Mouse (Mus musculus): ENCODE data around the gene Cfap45. TPM values are rescaled to one million over a fixed set of nuclear protein-coding genes. Genes with fewer than 3 reads are reported as not detected.

The Cfap45 gene
- polyA plus RNA-seq, 1 experiment, result 0.02 TPM

DNA sequence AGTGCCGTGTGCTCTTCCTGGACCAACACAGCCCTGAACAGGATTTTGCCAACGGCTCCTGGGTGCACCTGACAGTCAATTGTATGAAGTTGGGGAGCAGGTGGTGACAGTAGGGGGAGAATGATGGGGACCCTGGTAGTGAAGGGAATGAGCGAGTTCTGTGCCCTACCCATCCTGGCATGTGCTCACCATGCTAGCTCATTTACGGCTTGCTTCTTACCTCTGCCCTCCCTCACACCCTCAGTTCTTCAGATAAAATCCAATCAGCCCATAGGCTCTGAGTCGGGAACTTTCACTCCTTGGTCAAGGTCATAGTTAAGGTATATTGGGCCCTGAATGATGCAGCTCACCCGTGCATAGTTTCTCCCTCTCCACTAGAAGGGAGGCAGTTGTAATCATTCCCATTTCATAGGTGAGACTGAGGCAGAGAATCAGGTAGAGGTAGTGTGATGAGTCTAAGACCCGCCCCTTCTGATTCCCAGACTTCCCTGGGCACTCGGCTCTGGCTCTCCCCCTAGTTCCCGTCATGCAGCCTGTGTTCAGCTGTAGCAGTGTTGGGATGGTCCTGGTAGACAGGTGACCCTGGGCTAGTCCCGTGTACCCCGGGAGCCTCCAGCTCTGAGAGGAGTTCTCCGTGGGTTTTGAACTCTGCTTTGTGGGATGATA, 30.9 kb upstream of the Cfap45 start:
- no peak overlapping the region for H3K4me3 ChIP-seq (replicated peaks)
- no peaks in the 10 kb centered on the region for H3K36me3 ChIP-seq (ENCODE audit: control insufficient read depth)
- no peaks in the 10 kb centered on the region for H3K27me3 ChIP-seq (ENCODE audit: control insufficient read depth)
- TF ChIP-seq GATA1 (IDR thresholded peaks at IDR 0.05; ENCODE audit: low read length) (no peak), TAL1 (IDR thresholded peaks at IDR 0.05; ENCODE audit: low read length) (no peak)
- H3K9me3 ChIP-seq (ENCODE audit: control insufficient read depth, low read length), result no peaks in the 10 kb centered on the region
- no peaks in the 10 kb centered on the region; the same call in 1 of the 2 replicates for H3K4me1 ChIP-seq (ENCODE audit: control insufficient read depth)

DNA sequence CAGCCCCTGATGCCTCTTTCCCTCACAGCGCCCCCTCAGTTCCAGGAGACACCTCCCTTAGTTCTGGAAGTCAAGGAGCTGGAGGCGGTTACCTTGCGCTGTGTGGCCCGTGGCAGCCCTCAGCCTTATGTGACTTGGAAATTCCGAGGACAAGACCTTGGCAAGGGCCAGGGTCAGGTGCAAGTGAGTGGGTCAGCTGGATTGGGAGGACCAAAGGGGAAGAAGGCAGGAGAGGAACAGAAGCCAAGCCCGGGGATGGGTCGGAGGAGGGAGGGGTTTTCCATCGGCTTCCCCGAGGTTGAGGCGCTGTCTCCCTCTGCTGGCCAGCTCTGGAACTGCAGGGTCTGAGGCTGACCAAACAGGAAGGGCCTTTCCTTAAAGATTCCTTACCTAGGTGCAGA, 30.3 kb upstream of the Cfap45 start:
- Histone ChIP-seq H3K9me3 (ENCODE audit: control insufficient read depth, low read length) (no peaks in the 10 kb centered on the region), H3K27me3 (ENCODE audit: control insufficient read depth) (no peaks in the 10 kb centered on the region), H3K4me3 (replicated peaks) (no peak overlapping the region), H3K36me3 (ENCODE audit: control insufficient read depth) (no peaks in the 10 kb centered on the region), H3K4me1 (ENCODE audit: control insufficient read depth) (no peaks in the 10 kb centered on the region; the same call in 1 of the 2 replicates)
- TF ChIP-seq TAL1 (IDR thresholded peaks at IDR 0.05; ENCODE audit: low read length) (no peak), GATA1 (IDR thresholded peaks at IDR 0.05; ENCODE audit: low read length) (no peak)

DNA sequence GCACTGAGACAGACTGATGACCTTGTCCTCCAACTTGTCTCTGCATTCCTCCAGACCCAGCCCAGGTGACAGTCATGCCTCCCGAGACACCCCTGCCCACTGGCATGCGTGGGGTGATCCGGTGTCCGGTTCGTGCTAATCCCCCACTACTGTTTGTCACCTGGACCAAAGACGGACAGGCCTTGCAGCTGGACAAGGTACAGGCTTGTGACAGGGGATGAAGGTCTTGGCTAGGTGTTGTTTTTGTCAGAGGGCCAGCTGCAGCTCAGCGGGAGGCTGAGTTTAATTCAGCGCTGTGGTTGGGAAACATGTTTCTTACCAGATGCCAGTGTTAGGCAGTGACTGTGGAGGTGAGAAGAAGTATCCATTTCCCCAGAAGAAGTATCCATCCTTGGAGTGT, 28.6 kb upstream of the Cfap45 start:
- no peak overlapping the region for H3K4me3 ChIP-seq (replicated peaks)
- no peaks in the 10 kb centered on the region for H3K27me3 ChIP-seq (ENCODE audit: control insufficient read depth)
- no peaks in the 10 kb centered on the region for H3K36me3 ChIP-seq (ENCODE audit: control insufficient read depth)
- no peaks in the 10 kb centered on the region for H3K9me3 ChIP-seq (ENCODE audit: control insufficient read depth, low read length)
- H3K4me1 ChIP-seq (ENCODE audit: control insufficient read depth), result no peaks in the 10 kb centered on the region; the same call in 1 of the 2 replicates
- TF ChIP-seq TAL1 (IDR thresholded peaks at IDR 0.05; ENCODE audit: low read length) (no peak), GATA1 (IDR thresholded peaks at IDR 0.05; ENCODE audit: low read length) (no peak)

DNA sequence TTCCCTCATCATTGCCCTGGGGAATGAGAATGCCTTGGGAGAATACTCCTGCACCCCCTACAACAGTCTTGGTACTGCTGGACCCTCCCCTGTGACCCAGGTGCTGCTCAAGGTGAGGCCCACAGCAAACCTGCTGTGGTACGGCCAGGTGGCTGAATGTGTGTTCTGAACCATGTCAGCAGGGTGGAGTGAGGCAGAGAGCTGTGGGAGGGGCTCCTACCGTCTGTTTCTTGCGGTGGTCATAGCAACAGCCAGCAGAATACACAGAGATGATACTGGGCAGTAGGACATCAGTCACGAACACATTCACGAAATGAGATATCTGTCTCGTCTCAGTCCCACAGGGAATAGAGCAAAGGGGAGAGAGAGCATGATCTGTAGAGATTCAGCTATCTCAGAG, 27.1 kb upstream of the Cfap45 start:
- Histone ChIP-seq H3K4me3 (replicated peaks) (no peak overlapping the region), H3K27me3 (ENCODE audit: control insufficient read depth) (peaks cover 5% of the 10 kb centered on the region; the same call in 1 of the 2 replicates), H3K4me1 (ENCODE audit: control insufficient read depth) (no peaks in the 10 kb centered on the region; the same call in 1 of the 2 replicates), H3K36me3 (ENCODE audit: control insufficient read depth) (no peaks in the 10 kb centered on the region), H3K9me3 (ENCODE audit: control insufficient read depth, low read length) (no peaks in the 10 kb centered on the region)
- no peak for TF ChIP-seq TAL1 (IDR thresholded peaks at IDR 0.05; ENCODE audit: low read length)
- TF ChIP-seq GATA1 (IDR thresholded peaks at IDR 0.05; ENCODE audit: low read length), result no peak

DNA sequence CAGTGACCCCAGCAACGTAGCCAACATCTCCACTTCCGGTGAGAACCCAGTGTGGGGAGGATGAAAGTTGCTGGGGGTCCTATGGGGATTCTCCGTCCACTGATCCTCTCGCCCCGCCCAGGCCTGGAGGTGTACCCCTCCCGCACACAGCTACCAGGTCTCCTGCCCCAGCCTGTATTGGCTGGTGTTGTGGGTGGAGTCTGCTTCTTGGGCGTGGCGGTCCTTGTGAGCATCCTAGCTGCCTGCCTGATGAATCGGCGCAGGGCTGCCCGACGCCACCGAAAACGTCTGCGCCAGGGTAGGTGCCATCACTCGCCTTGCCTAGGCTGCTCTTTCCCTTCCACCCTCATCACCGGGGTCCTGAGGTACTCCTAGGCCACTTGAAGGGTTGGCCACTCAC, 24.6 kb upstream of the Cfap45 start:
- TF ChIP-seq GATA1 (IDR thresholded peaks at IDR 0.05; ENCODE audit: low read length), result no peak
- TF ChIP-seq TAL1 (IDR thresholded peaks at IDR 0.05; ENCODE audit: low read length), result no peak
- Histone ChIP-seq H3K36me3 (ENCODE audit: control insufficient read depth) (no peaks in the 10 kb centered on the region), H3K4me1 (ENCODE audit: control insufficient read depth) (peaks cover 9% of the 10 kb centered on the region), H3K4me3 (replicated peaks) (no peak overlapping the region), H3K27me3 (ENCODE audit: control insufficient read depth) (peaks cover 24% of the 10 kb centered on the region), H3K9me3 (ENCODE audit: control insufficient read depth, low read length) (no peaks in the 10 kb centered on the region)

DNA sequence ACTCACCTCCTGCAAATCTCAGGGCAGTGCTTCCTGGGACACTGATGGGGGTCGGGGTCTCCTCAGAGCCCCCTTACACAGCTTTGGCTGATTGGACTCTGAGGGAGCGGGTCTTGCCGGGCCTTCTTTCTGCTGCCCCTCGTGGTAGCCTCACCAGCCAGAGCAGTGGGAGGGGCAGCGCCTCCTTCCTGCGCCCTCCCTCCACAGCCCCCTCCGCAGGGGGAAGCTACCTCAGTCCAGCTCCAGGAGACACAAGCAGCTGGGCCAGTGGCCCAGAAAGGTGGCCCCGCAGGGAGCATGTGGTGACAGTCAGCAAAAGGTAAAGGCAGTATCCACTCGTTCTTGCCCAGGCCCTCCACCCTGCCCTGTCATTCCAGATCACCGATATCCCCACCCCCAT, 23.2 kb upstream of the Cfap45 start:
- Histone ChIP-seq H3K4me1 (ENCODE audit: control insufficient read depth) (peaks cover 20% of the 10 kb centered on the region), H3K4me3 (replicated peaks) (no peak overlapping the region), H3K36me3 (ENCODE audit: control insufficient read depth) (no peaks in the 10 kb centered on the region), H3K9me3 (ENCODE audit: control insufficient read depth, low read length) (no peaks in the 10 kb centered on the region), H3K27me3 (ENCODE audit: control insufficient read depth) (peaks cover 35% of the 10 kb centered on the region)
- TF ChIP-seq GATA1 (IDR thresholded peaks at IDR 0.05; ENCODE audit: low read length) (no peak), TAL1 (IDR thresholded peaks at IDR 0.05; ENCODE audit: low read length) (no peak)

DNA sequence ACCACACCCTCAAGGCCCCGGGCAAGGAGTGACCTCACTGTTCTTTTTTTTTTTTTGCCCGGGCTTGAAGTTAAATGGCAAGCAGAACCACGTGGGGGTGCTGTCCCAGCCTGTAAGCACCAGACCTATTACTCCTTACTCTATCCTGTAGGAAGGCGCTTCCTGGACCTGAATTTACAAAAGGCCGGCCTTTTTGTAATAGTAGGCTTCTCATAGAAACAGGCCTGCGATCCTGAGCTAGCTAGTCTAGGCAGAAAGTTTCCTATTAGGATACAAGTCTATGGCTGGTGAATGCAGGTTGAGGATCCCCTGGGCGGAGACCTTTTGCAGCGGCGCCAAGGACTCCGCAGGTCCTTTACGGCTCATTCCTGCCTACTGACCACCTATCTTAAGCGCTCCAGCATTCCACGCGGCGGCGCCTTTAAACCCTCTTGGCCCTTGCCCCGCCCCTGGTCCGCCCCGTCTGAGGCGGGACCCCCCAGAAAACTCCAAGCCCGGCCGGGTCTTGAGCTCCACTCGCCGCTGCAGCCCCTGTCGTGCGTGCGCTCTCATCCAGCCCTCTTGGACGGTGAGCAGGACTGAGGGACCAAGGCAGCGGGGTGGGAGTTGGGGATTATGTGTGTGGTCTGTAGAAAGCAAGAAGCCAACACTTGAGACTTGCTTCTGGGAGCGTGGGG, 20.7 kb upstream of the Cfap45 start, which contains the start of gene Tagln2:
Gene Tagln2, plus strand, starts transcription at position 283 of the 677 bp plus-strand sequence.
- TF ChIP-seq TAL1 (IDR thresholded peaks at IDR 0.05; ENCODE audit: low read length) (no peak), GATA1 (IDR thresholded peaks at IDR 0.05; ENCODE audit: low read length) (no peak)

DNA sequence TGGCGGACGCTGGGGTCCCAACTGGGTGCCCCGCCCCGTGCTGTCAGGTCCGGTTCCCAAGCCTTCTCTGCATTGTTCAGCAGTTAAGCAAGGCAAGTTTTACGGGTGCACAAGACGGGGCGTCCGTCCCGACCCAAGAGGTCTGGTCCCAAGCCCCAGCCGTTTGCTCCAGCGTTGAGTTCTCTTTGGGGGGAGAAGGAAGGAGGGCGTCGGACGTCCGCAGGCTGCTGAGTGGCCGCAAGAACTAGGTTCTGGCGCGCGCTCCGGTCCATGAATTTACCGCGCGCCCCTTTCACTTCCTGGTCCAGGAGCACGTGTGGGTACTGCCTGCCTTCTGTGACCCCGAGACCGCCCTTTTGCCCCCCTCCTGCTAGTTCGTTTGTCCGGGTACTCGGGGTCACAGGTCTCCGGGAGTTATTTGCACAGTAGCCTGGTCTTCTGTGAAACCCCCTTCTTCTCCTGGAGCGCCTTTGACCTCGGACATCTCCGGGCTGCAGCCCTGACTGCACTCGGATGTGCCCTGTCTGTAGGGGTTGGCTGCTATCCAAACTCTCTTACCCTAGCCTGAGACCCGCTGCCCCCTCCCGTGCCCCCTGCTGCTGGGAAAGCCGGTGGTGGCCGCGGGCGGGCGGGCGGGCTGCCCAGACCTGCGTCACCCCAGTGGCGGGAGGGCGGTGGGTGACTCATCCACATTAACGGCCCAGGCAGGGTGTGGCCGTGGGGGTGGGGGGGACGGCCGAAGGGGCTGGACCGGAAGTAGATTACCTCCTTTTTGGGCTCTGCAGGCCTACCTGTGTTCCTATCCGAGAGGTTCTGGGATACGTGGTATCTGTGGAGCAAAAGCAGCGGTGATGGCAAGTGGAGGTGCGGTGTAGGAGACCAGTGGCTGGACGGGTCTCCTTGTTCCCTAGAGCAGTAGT, 19.9 kb upstream of the Cfap45 start:
- peaks cover 35% of the 10 kb centered on the region for H3K27me3 ChIP-seq (ENCODE audit: control insufficient read depth)
- H3K4me3 ChIP-seq (replicated peaks), result peak overlapping the region; percentile 53
- H3K36me3 ChIP-seq (ENCODE audit: control insufficient read depth), result peaks cover 7% of the 10 kb centered on the region; the same call in 1 of the 2 replicates
- TF ChIP-seq GATA1 (IDR thresholded peaks at IDR 0.05; ENCODE audit: low read length), result no peak
- no peak for TF ChIP-seq TAL1 (IDR thresholded peaks at IDR 0.05; ENCODE audit: low read length)
- H3K4me1 ChIP-seq (ENCODE audit: control insufficient read depth), result peaks cover 32% of the 10 kb centered on the region
- H3K9me3 ChIP-seq (ENCODE audit: control insufficient read depth, low read length), result no peaks in the 10 kb centered on the region

More for the DNA sequence above, 20.7 kb upstream of the Cfap45 start, which contains the start of gene Tagln2:
- Histone ChIP-seq H3K27me3 (ENCODE audit: control insufficient read depth) (peaks cover 35% of the 10 kb centered on the region), H3K4me3 (replicated peaks) (peak within 1 kb of the TSS; percentile 53), H3K4me1 (ENCODE audit: control insufficient read depth) (peaks cover 32% of the 10 kb centered on the region), H3K9me3 (ENCODE audit: control insufficient read depth, low read length) (no peaks in the 10 kb centered on the region), H3K36me3 (ENCODE audit: control insufficient read depth) (no peaks in the 10 kb centered on the region; the same call in 1 of the 2 replicates)
